Mouse (Mus musculus) ES-E14 (cell line): ENCODE data around the gene Hmgxb4.

Experiments
- CHD2 ChIP-seq: IDR thresholded peaks from 2 replicates; pipeline ENCODE4 v1.6.1; 2014; ENCODE audit warnings: mild to moderate bottlenecking, low read depth, low read length, inconsistent platforms
- HCFC1 ChIP-seq: IDR thresholded peaks from 2 replicates; pipeline ENCODE4 v1.6.1; 2012; ENCODE audit warnings: low read length, inconsistent platforms, borderline replicate concordance; ENCODE audit not compliant: insufficient read depth
- ZNF384 ChIP-seq: IDR thresholded peaks from 2 replicates; pipeline ENCODE4 v1.6.1; 2012; ENCODE audit warnings: low read depth, low read length, inconsistent platforms

GRCm38 (mm10) chr8:74971636-74972035, 21.5 kb upstream of the Hmgxb4 start:
- TF ChIP-seq ZNF384 = no peak
- TF ChIP-seq HCFC1 = no peak
- TF ChIP-seq CHD2 = no peak
